Mouse (Mus musculus) T-helper 17 cell (primary cell): ENCODE data around the gene Spop.

Experiments
- in situ Hi-C, 2 experiments: fragments of 300-600 bp; cut with MboI, MseI; formaldehyde crosslinking; loops; 1 replicate in 1 of 2; 2 replicates in 1 of 2; pipeline ENCODE4 v1.15.1; 2025; ENCODE audit warnings: high pct_unique_total_duplicates in 2 of 2

Gene Spop

GRCm38 (mm10) chr11:95415931-95416330 lies 2.1 kb downstream of the Spop start:
- in situ Hi-C loops, result no loop called here

DNA sequence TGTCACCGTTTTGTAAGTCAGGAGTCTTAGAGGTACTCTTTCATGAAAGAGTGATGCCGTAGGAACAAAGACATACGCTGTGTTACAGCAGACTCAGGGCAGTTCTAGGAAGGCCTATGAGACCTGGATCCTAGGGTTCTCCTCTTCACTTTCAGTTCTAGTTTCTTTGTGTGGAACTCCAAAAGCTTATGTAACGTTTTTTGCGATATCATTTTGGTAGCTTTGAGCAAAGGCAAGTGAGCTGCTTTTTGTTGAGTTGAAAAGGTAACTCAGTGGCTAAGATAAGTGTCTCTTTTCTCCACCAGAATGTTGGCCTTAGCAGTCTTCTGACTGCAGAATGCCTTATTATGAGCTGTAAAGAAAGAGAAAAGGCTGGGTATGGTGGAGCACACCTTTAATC lies 3.5 kb downstream of the Spop start:
- in situ Hi-C loops, result no loop called here

GRCm38 (mm10) chr11:95420880-95421435 lies 7.1 kb downstream of the Spop start:
- in situ Hi-C loops, result no loop called here

GRCm38 (mm10) chr11:95423505-95423904 lies 9.6 kb downstream of the Spop start:
- in situ Hi-C loops, result no loop called here

DNA sequence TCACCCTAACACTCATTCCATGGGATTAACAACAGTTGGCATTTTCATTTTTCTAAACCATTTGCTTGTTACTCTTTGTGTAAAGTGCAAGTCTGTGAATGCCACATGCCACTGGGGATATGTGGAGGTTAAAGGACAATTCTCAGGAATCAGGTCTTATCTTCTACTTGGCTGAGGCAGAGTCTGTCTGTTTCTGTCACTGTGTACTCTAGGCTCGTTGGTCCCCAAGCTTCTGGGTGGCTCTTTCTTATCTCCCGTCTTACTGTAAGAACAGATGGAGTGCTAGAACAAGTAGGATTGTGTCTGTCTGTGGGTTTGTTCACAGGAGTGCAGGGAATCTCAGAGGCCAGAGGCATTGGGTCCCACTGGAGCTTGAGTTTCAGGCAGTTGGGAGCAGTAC lies 17.5 kb downstream of the Spop start:
- in situ Hi-C loops, result no loop called here

GRCm38 (mm10) chr11:95432194-95432593 lies 18.3 kb downstream of the Spop start:
- in situ Hi-C loops, result no loop called here

GRCm38 (mm10) chr11:95445371-95445770 lies 31.5 kb downstream of the Spop start:
- in situ Hi-C loops, result no loop called here

- in situ Hi-C loops, result no loop called here
Measured at GRCm38 (mm10) chr11:95446580-95447305, 32.9 kb downstream of the Spop start.

DNA sequence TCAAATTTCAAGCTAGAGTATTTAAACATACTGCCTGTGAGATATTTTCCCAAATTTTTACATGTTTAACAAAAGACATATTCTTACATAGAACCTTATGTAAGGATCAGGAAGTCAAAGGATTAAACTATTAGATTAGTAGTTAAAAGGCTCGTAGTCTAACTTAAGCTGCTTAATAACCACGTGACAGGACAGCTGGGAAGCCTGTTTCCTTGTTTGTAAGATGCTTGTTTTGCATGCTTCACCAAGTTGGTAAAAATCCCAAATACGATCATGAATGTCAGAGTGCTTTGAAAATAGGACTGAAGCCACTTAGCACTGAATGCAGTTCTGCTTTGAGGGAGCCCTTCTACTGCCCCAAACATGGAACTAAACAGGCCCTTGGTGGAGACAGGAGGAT lies 34.5 kb downstream of the Spop start:
- in situ Hi-C loops, result no loop called here

- in situ Hi-C loops, result no loop called here
Measured at GRCm38 (mm10) chr11:95455331-95455730, 41.5 kb downstream of the Spop start.

DNA sequence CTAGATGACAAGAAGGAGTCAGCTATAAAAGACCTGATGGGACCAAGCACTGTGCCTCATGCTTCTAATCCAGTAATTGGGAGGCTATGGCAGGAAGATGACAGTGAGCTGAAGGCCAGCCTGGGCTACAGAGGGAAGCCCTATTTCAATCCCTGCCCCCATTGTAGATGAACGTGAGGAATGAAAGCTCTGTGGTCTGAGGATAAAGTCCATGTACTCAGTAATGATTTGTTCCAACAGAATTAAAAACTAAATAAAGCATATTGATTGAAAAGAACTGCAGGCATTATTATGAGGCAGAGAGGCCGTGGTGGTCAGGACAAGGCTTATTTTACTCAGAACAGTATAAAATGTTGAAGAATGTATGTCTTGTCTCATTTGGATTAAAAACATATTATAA lies 47.0 kb downstream of the Spop start:
- in situ Hi-C loops, result no loop called here

DNA sequence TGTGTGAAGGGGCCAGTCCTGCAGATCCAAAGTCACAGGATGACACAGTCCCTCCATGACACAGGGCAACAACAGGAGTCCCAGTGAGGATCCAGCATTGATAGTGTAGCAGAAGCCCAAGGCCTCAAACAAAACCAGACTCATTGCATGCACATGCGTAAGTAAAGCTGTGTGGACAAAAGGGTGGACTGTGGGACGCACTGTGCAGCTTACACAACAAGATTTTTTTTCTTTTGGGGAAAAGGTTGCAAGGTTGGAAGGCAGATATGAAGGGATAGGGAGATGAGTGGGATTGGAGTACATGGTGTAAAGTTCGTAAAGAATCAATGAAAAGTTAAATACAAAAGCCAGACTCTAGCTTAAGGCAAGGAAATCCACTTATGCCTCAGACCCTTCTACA lies 48.3 kb downstream of the Spop start:
- in situ Hi-C loops, result no loop called here

GRCm38 (mm10) chr11:95467731-95468130 lies 53.9 kb downstream of the Spop start:
- in situ Hi-C loops, result no loop called here

GRCm38 (mm10) chr11:95472942-95473341 lies 59.1 kb downstream of the Spop start:
- in situ Hi-C loops, result no loop called here

DNA sequence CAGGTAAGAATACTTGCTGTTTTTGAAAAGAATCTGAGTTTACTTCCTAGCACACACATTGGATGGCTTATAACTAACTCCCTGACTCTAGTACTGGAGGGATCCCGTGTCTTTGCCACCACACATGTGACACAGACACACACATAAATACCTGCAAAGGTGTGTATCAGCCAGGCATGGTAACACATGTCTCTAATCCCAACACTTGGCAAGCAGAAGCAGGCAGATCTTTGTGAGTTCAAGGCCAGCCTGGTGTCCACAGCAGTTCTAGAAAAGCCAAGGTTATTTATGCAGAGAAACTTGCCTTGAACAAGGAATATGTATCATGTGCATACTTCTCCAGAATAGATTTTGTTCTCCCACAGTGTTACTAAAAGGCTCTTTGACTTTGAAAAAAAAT lies 59.6 kb downstream of the Spop start:
- in situ Hi-C loops, result no loop called here

DNA sequence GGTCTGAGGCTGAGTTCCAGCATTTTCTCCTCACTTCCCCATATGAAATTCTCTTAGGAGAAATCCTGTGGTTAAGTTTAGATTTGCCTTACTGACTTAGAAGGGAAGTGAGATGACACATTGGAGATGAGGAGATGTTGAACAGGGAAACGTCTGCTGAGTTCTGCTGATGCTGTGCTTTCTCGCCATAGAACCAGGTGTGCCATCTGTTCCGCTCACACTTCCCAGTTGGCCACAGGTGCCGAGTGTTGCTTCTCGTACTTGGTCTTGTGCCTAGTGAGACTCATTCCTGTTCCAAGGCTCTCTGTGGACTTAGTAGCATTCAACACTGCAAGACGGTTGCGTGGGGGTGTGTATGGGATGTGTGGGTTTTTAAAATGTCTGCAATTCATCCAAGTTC lies 62.4 kb downstream of the Spop start:
- in situ Hi-C loops, result no loop called here

GRCm38 (mm10) chr11:95479458-95479857 lies 65.6 kb downstream of the Spop start:
- in situ Hi-C loops, result no loop called here

DNA sequence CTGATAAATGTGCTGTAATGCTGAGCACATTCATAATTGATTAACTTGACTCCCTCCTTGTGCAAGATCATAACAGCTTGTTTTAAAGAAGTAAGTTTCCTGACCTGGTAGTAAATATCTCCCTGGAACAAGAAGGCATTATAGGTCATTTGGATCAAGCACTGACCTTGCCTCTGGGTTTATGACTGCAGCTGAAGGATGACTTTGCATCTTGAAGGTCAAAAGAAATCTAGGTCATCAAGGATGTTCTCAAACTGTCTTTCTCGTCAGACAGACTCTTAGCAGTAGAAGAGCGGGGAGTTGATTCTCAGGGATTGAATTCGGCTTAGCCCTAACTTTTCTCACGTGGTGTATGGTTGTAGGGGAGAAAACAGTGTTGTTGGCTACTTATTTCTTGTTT lies 66.8 kb downstream of the Spop start:
- in situ Hi-C loops, result no loop called here

DNA sequence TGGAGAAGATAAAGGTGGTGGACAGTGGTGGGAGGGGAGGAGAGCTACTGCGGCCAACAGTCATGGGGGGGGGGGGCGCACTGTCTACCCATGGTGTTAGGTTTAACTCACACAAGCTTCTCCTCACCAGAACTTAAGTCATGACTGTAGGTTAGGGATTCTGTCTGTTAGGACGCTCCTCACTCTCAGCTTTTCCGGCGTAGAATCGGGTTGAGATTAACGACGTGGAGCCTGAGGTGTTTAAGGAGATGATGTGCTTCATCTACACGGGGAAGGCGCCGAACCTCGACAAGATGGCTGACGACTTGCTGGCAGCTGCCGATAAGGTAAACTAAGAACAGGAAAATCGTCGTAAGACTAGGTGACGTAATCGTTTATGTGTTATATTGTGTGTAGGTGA lies 71.8 kb downstream of the Spop start:
- in situ Hi-C loops, result no loop called here

GRCm38 (mm10) chr11:95487237-95487636 lies 73.4 kb downstream of the Spop start:
- in situ Hi-C loops, result no loop called here

DNA sequence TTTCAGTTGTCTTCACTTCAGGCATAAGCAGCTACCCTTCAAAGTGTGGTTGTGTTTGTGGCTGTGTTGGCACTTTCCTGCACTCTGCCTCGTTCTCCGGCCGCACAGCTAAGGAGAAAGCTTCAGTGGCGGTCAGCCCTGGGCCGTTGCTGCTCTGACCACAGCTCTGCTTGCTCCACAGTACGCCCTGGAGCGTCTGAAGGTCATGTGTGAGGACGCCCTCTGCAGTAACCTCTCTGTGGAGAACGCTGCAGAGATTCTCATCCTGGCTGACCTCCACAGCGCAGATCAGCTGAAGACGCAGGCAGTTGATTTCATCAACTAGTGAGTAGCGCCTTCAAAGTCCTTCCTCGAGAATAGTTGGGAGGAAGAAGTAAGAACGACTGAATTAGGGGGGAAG lies 76.2 kb downstream of the Spop start:
- in situ Hi-C loops, result no loop called here

GRCm38 (mm10) chr11:95492256-95492655 lies 78.4 kb downstream of the Spop start:
- in situ Hi-C loops, result no loop called here

GRCm38 (mm10) chr11:95493010-95493409 lies 79.1 kb downstream of the Spop start:
- in situ Hi-C loops, result no loop called here

DNA sequence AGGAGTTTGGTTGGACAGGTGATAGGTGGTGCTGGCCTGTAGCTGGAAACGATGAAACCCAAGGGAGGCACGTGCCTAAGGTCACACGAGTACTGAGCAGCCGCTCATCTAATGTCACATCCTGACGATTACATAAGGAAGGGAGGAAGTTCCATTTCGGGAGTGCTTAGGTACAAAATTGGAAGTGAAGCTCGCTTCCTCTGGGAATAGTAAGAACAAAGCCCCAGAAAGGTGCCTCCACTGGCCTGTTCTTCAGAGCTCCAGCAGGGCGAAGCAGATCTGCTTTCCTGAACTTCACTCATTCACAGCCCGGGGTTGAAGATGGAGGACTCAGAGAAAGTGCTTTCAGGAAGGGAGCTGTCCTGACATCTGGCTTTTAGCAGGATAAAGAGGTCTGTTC lies 80.1 kb downstream of the Spop start:
- in situ Hi-C loops, result no loop called here
